8 mouse cellular contexts compared by ENCODE assay signal in the genomic region with DNA sequence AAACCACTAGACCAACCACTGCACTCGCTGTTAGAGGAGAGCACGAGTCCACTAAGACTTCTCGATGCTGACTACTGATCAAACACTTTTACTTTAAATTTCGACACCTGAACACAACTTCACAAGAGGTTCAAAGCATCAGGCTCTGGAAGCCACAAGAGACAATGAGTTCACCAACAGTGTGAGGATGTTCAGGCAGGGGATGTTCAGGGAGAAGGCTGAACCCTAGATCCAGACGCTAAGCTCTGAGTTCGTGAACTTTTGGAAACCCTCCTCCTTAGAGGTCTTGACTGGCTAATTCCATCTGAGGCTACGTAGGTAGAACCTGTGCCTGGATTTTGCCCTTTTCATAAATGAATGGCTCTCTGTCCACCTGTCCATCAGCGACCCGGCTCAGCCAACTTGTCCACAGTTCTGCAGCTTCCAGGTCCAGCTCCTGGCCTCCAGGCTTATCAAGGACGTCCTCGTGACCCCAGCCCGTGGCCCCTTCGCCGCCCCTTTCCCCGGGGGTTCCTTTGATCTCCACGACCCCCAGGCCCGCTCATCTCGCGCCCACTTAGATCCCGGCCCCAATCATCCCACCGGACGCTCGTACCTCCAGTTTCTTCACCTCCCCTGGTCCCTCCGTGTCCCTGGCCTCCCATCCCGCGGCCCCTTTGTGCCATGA. TPM values are rescaled to one million over a fixed set of nuclear protein-coding genes. Genes with fewer than 3 reads are reported as not detected.
DNase-seq lines count a peak whose midpoint lies in the region; ATAC-seq and TF ChIP-seq lines count a peak whose summit lies in the region.

No protein-coding gene starts in this region.

- H3K4me1 ChIP-seq in heart, postnatal 0 days (ENCODE audit: control insufficient read depth, insufficient read depth) = peaks cover 7% of the 10 kb centered on the region
- no peaks in the 10 kb centered on the region; the same call in 1 of the 2 replicates for H3K4me1 ChIP-seq in liver, adult 2 months (ENCODE audit: control insufficient read depth, insufficient read depth, low read length)
- H3K4me1 ChIP-seq in neural tube, embryonic 14.5 days (ENCODE audit: control insufficient read depth, insufficient read depth, low read length) = peaks cover 4% of the 10 kb centered on the region; the same call in 1 of the 2 replicates

- peak; percentile 22 for DNase-seq in gastrocnemius, postnatal 14 days
- DNase-seq in gastrocnemius, postnatal 4 days (ENCODE audit: low spot score in 2 of 2) = no peak
- peak; percentile 43 for DNase-seq in A20 (ENCODE audit: low read depth, low spot score)
- DNase-seq in brain, adult 2 months (ENCODE audit: low read depth, low spot score) = peak; percentile 10
- no peak for DNase-seq in heart, postnatal 0 days (ENCODE audit: low spot score)
- DNase-seq in liver, adult 2 months (ENCODE audit: extremely low read depth, low read depth, low spot score) = peak; percentile 48
- DNase-seq in right cerebral cortex, adult 18-20 months = no peak

- H3K27ac ChIP-seq in heart, postnatal 0 days (ENCODE audit: low read depth) = peak overlapping the region; percentile 96
- H3K27ac ChIP-seq in liver, adult 2 months (replicated peaks; ENCODE audit: insufficient read depth, low read depth, low read length) = peak overlapping the region; percentile 78
- peak overlapping the region; percentile 94 for H3K27ac ChIP-seq in neural tube, embryonic 14.5 days (ENCODE audit: low read depth, low read length)

- peak; percentile 32 for ATAC-seq in heart, postnatal 0 days (ENCODE audit: insufficient read depth, low read depth)
- ATAC-seq in neural tube, embryonic 14.5 days (ENCODE audit: low read depth) = no peak; the same call in 1 of the 2 replicates

- peaks cover 25% of the 10 kb centered on the region for H3K36me3 ChIP-seq in heart, postnatal 0 days (replicated peaks; ENCODE audit: control insufficient read depth, insufficient read depth, low read length)
- H3K36me3 ChIP-seq in liver, adult 2 months (ENCODE audit: control insufficient read depth, insufficient read depth, low read length) = peaks cover 30% of the 10 kb centered on the region
- H3K36me3 ChIP-seq in neural tube, embryonic 14.5 days (ENCODE audit: control insufficient read depth, insufficient read depth, low read length) = peaks cover 23% of the 10 kb centered on the region

- no peaks in the 10 kb centered on the region for H3K27me3 ChIP-seq in heart, postnatal 0 days (ENCODE audit: control insufficient read depth, insufficient read depth, low read length)
- no peaks in the 10 kb centered on the region for H3K27me3 ChIP-seq in liver, adult 2 months (ENCODE audit: control insufficient read depth, insufficient read depth, low read length)
- no peaks in the 10 kb centered on the region for H3K27me3 ChIP-seq in neural tube, embryonic 14.5 days (ENCODE audit: control insufficient read depth, insufficient read depth, low read length)

- H3K9ac ChIP-seq in heart, postnatal 0 days (replicated peaks; ENCODE audit: low read depth, low read length) = peak overlapping the region; percentile 97
- peak overlapping the region; percentile 91 for H3K9ac ChIP-seq in liver, adult 2 months (ENCODE audit: low read depth, low read length)
- H3K9ac ChIP-seq in neural tube, embryonic 14.5 days (replicated peaks; ENCODE audit: low read depth, low read length) = peak overlapping the region; percentile 96

- TF ChIP-seq EP300 in heart, postnatal 0 days (IDR thresholded peaks at IDR 0.05; ENCODE audit: low read depth) = no peak

- H3K79me2 ChIP-seq in liver, adult 2 months (ENCODE audit: control insufficient read depth, insufficient read depth, low read length) = peaks cover 6% of the 10 kb centered on the region; the same call in 1 of the 2 replicates

- TF ChIP-seq POLR2A in liver, adult 2 months (IDR thresholded peaks at IDR 0.05; ENCODE audit: extremely low read depth, insufficient read depth, low read length) = no peak

- TF ChIP-seq CTCF in heart, postnatal 0 days (IDR thresholded peaks at IDR 0.05; ENCODE audit: low read depth) = no peak
- no peak for TF ChIP-seq CTCF in liver, adult 2 months (IDR thresholded peaks at IDR 0.05; ENCODE audit: low read depth, low read length)

- no peaks in the 10 kb centered on the region for H3K9me3 ChIP-seq in heart, postnatal 0 days (replicated peaks; ENCODE audit: control insufficient read depth, low read length)
- no peaks in the 10 kb centered on the region for H3K9me3 ChIP-seq in neural tube, embryonic 14.5 days (ENCODE audit: control insufficient read depth, low read length)

- 2% methylated on average over 26 of the region's 26 CpGs for WGBS in heart, postnatal 0 days
- 1% methylated on average over 26 of the region's 26 CpGs for WGBS in liver, adult 2 months
- 5% methylated on average over 26 of the region's 26 CpGs for WGBS in neural tube, embryonic 14.5 days

- peak overlapping the region; percentile 73 for H3K4me2 ChIP-seq in heart, postnatal 0 days (ENCODE audit: low read depth, low read length)
- peak overlapping the region; percentile 89 for H3K4me2 ChIP-seq in neural tube, embryonic 14.5 days (ENCODE audit: low read depth, low read length)

- intact Hi-C loops in gastrocnemius, postnatal 14 days (cut with DNase I; ENCODE audit: low total_unique reads) = no loop called here

- H3K4me3 ChIP-seq in heart, postnatal 0 days (ENCODE audit: low read depth, low read length) = peak overlapping the region; percentile 96
- peak overlapping the region; percentile 91 for H3K4me3 ChIP-seq in liver, adult 2 months (ENCODE audit: insufficient read depth, low read depth, low read length)
- H3K4me3 ChIP-seq in neural tube, embryonic 14.5 days (ENCODE audit: low read depth, low read length) = peak overlapping the region; percentile 88

RNA-seq across cellular contexts. Expression of a gene that starts 0.8 kb away (rescaled TPM):
- 1 to 10 TPM; 2.2 to 2.3 TPM for total RNA-seq in gastrocnemius, postnatal 14 days (2021)
- 1 to 10 TPM; 6.7 to 8.3 TPM for total RNA-seq in gastrocnemius, postnatal 4 days (2021)
- 52.6 and 53.5 TPM in 2 replicates for total RNA-seq in heart, postnatal 0 days (2014; rRNA removed; ENCODE audit: low replicate concordance)
- polyA plus RNA-seq in heart, postnatal 0 days (2015; fragmentation: Nextera tagmentation; extraction: Ambion mirVana) = 26.4 and 26.7 TPM in 2 replicates
- total RNA-seq in liver, adult 2 months (2014; rRNA removed) = 17.1 and 19.9 TPM in 2 replicates
- polyA plus RNA-seq in liver, adult 2 months (2012; rRNA removed) = 5.6 and 7.4 TPM in 2 replicates
- 31.2 and 32.4 TPM in 2 replicates for polyA plus RNA-seq in neural tube, embryonic 14.5 days (2014; fragmentation: Nextera tagmentation; extraction: Ambion mirVana)

Comparison
In these comparisons a context has a peak if more than half of its experiments do, and no peak if none do; other contexts are left out.
1. DNase-seq: peak in gastrocnemius, postnatal 14 days (single experiment), A20 (single experiment), brain, adult 2 months (single experiment) and liver, adult 2 months (single experiment); none in gastrocnemius, postnatal 4 days (0 of 2), heart, postnatal 0 days (single experiment) and right cerebral cortex, adult 18-20 months (single experiment).
2. Peak in every context shown above with its lines, with median percentiles within 50 percentile points of each other: H3K27ac ChIP-seq, H3K4me3 ChIP-seq and H3K9ac ChIP-seq.